Mouse (Mus musculus): ENCODE measurements around the gene Sox6. TPM values are rescaled to one million over a fixed set of nuclear protein-coding genes. Genes with fewer than 3 reads are reported as not detected.

Gene Sox6
- polyA plus RNA-seq, 1 experiment from 2014 or later, result 149 TPM

DNA sequence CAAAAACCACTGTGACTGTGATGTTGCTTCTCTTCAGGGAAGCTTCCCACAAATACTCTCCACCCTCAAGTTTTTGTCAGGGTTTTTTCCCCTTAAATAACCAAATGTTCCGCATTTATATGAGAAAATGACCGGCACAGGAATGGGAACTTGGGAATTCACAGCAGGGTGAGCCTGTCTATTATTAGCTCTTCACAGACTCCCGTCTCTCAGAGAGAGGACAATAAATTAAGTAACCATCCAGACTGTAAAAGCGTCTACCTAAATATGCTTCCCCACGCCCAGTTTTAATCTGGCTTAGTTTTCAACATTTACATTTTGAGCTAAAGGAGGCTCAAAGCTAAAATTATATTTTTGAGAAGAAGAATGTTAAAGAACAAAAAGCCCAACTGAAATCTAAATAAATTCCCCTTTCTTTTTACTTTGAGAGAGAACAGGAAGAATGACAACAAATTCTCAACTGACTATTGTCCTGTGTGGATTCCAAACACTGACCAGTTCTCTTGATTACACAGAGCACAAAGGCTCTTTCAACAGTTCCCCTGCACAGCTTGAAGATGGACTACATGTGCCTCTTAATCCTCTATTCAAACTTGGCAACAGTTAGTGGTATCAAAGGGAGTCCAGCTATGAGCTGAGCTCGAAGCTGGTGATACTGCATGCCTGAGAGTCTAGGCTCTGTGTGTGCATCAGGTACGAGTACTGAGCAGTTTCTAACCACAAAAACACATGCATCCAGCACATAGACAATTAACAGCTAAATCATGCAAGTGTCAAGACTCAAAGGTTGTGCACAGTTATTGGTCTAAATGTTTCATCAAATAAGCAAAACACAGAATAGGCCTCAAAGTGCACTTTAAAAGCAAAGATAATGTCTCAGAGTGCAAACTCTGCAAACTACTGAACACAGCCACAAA is 316.7 kb downstream of the Sox6 start:
- Histone ChIP-seq H3K27me3 (no peaks in the 10 kb centered on the region), H3K27ac (peak overlapping the region; percentile 71), H3K9ac (no peak overlapping the region), H3K4me2 (peak overlapping the region; percentile 29), H3K9me3 (replicated peaks) (no peaks in the 10 kb centered on the region), H3K4me1 (peaks cover 33% of the 10 kb centered on the region), H3K36me3 (ENCODE audit: poor library complexity, severe bottlenecking) (no peaks in the 10 kb centered on the region), H3K4me3 (no peak overlapping the region)
- peak; percentile 70; the same call in 1 of the 2 replicates for ATAC-seq
- WGBS, result 3% methylated on average over 7 of the region's 7 CpGs

DNA sequence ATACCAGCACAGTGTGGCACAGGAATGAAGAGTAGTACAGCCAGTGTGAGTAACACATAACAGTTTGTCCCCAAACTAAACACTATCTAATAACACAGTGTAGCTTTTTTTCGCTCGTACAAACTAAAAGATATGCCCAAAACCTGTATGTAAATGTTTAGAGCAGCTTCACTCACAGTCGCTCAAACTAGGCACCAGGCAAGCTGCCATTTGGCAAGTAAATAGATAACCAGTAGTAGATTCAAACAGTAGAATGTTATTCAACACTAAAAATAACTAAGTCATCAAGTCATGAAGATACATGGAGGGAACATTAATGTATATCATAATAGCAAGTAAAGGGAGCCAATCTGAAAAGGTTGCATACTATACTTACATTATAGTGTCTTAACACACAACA is 318.8 kb downstream of the Sox6 start:
- 95% methylated on average over 3 of the region's 3 CpGs for WGBS
- Histone ChIP-seq H3K4me1 (peaks cover 33% of the 10 kb centered on the region), H3K4me2 (no peak overlapping the region), H3K4me3 (no peak overlapping the region), H3K36me3 (ENCODE audit: poor library complexity, severe bottlenecking) (no peaks in the 10 kb centered on the region), H3K27ac (no peak overlapping the region), H3K9me3 (replicated peaks) (no peaks in the 10 kb centered on the region), H3K9ac (no peak overlapping the region), H3K27me3 (no peaks in the 10 kb centered on the region)
- no peak for ATAC-seq

DNA sequence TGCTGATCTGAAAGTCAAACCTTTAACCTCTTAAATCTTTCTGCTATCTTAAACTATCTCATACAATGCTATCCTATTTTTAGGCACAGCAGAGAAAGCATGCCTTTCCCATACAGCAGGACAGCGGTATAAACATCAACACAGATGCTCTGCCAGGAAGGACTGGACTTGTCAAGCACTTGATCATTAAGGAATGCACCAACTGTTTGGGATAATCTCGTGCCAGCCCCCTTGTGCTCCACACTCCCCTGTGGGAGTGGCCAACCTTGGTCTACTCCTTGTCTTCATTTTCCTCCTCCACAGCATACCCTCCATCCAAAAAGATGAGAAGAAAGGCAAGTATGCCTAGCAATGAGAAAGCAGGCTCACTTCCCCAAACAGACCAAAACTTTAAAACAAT is 332.5 kb downstream of the Sox6 start:
- Histone ChIP-seq H3K4me2 (no peak overlapping the region), H3K27me3 (no peaks in the 10 kb centered on the region), H3K9ac (no peak overlapping the region), H3K4me3 (no peak overlapping the region), H3K9me3 (replicated peaks) (no peaks in the 10 kb centered on the region), H3K27ac (no peak overlapping the region; the same call in 1 of the 2 replicates), H3K4me1 (peaks cover 36% of the 10 kb centered on the region), H3K36me3 (ENCODE audit: poor library complexity, severe bottlenecking) (no peaks in the 10 kb centered on the region)
- WGBS, result 17% methylated on average over 2 of the region's 2 CpGs
- ATAC-seq, result peak; percentile 41; the same call in 1 of the 2 replicates

DNA sequence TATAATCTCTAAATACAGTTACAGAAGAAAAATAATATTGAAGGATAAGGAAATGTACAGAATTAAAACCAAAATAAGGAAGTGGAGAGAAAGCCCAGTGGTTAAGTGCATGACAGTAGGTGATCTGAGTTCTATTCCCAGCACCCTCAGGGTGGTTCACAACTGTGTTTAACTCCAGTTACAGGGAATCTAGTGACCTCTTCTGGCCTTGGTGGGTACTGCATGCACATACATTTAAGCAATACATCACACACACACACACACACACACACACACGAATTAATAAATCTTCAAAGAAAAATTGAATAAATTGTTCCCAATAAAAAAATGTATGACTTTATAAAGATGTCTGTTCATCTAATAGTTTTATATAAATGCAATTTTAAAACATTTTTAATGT is 340.5 kb downstream of the Sox6 start:
- WGBS, result 89% methylated on average over 1 of the region's 1 CpGs
- Histone ChIP-seq H3K4me2 (no peak overlapping the region), H3K27me3 (no peaks in the 10 kb centered on the region), H3K9me3 (replicated peaks) (no peaks in the 10 kb centered on the region), H3K36me3 (ENCODE audit: poor library complexity, severe bottlenecking) (no peaks in the 10 kb centered on the region), H3K27ac (no peak overlapping the region), H3K4me3 (no peak overlapping the region), H3K4me1 (peaks cover 17% of the 10 kb centered on the region), H3K9ac (no peak overlapping the region)
- ATAC-seq, result no peak

DNA sequence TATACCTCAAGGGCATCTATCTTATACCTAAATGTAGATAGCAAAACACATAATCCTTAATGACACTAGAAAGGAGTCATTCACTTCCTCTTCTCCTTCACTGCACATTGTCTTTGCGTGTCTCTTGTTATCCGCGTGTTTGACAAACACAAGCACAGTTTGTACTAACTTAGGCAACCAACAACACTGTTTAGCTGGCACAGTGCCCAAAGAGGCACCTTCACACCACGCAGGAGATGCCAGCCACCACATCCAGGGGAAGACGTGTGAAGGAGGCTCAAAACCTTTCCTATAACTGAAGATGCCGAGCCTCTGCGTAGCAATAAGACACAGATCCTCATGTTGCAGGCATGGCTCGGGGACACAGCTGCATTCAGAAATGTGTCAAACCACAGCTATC is 345.4 kb downstream of the Sox6 start:
- Histone ChIP-seq H3K36me3 (ENCODE audit: poor library complexity, severe bottlenecking) (no peaks in the 10 kb centered on the region), H3K27ac (no peak overlapping the region; the same call in 1 of the 2 replicates), H3K4me1 (peaks cover 30% of the 10 kb centered on the region), H3K4me2 (no peak overlapping the region), H3K9ac (no peak overlapping the region), H3K4me3 (no peak overlapping the region), H3K9me3 (replicated peaks) (no peaks in the 10 kb centered on the region), H3K27me3 (no peaks in the 10 kb centered on the region)
- ATAC-seq, result no peak
- 60% methylated on average over 8 of the region's 8 CpGs for WGBS

DNA sequence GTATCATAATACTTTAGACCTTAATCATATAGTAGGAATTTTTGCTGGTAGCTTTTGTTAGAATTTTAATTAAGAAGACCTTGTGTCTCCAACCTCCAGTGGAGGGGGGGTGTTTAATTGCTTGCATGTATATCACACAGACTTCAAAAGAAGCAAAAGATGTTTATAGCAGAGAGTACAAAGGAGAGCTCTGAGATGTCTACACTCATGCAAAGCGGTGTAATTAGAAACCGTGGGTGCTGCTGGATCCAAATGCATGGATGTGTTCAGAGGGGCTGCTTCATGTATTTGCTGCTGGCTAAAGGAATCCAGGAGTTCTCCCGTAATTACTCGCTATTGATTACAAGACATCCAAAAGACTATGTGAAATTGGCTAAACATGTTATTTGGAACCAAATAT is 347.5 kb downstream of the Sox6 start:
- Histone ChIP-seq H3K27ac (no peak overlapping the region), H3K4me1 (peaks cover 47% of the 10 kb centered on the region), H3K9ac (no peak overlapping the region), H3K4me3 (no peak overlapping the region), H3K36me3 (ENCODE audit: poor library complexity, severe bottlenecking) (no peaks in the 10 kb centered on the region), H3K4me2 (no peak overlapping the region), H3K27me3 (no peaks in the 10 kb centered on the region), H3K9me3 (replicated peaks) (no peaks in the 10 kb centered on the region)
- WGBS, result 14% methylated on average over 4 of the region's 4 CpGs
- ATAC-seq, result no peak; the same call in 1 of the 2 replicates

DNA sequence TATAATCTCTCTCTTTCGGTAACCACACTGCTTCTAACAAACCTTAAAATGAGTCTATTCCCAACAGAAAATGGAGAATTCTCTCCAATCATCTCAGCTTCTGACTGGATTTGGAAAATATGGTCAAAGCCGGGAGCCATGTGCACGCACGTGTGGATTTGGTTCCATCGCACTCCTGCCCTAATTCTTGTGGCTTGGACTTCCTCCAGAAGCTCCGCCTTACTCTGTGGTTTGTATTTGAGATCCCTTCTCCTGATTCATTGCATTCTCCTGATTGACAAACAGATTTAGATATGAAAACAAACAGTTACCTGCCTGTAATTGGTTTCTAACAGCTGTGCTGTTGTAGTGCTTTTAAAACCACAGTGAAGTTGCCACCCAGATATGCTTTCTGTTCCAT is 351.9 kb downstream of the Sox6 start:
- Histone ChIP-seq H3K36me3 (ENCODE audit: poor library complexity, severe bottlenecking) (no peaks in the 10 kb centered on the region), H3K4me2 (no peak overlapping the region), H3K4me3 (no peak overlapping the region), H3K9me3 (replicated peaks) (no peaks in the 10 kb centered on the region), H3K27ac (no peak overlapping the region; the same call in 1 of the 2 replicates), H3K4me1 (peaks cover 33% of the 10 kb centered on the region), H3K27me3 (no peaks in the 10 kb centered on the region), H3K9ac (no peak overlapping the region)
- ATAC-seq, result no peak
- 76% methylated on average over 6 of the region's 6 CpGs for WGBS

DNA sequence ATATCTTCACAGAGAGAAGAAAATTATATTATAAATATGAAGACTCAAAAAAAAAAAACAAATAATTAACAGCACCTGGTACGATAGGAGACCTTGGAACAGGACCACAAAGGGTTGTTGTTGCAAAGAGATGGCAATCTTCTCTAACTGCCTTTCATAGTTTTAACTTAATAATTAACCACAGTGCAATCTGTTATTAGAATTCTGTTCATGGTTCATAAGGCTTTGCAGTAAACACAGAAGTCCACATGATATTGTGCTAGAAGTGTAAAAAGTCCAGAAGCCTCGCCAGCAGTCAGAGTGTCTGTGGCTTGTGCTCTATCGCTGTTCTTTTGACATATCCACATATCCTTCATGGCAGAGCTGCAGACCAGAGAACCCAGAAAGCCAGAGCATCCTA is 354.5 kb downstream of the Sox6 start:
- ATAC-seq, result no peak
- 92% methylated on average over 3 of the region's 3 CpGs for WGBS
- Histone ChIP-seq H3K4me1 (peaks cover 30% of the 10 kb centered on the region), H3K27me3 (no peaks in the 10 kb centered on the region), H3K36me3 (ENCODE audit: poor library complexity, severe bottlenecking) (no peaks in the 10 kb centered on the region), H3K9me3 (replicated peaks) (no peaks in the 10 kb centered on the region), H3K9ac (no peak overlapping the region), H3K4me2 (no peak overlapping the region), H3K4me3 (no peak overlapping the region), H3K27ac (no peak overlapping the region)

DNA sequence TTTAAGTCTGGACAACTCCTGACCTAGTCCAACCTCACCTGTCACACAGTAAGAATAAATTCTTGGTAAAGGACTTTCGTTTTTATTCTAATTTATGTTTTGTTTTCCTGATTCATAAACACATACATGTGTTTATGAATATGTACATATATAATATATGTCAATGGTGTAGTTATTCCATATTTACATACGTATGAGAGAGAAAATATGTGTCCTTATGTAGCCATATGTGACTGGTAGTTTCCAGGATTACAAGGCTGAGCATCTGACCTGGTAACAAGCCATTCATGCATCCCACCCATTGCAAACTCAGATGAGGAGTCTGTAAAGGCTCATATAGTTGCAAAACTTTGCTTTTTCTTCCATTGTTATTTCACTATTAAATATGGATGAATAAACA is 366.8 kb downstream of the Sox6 start:
- Histone ChIP-seq H3K27ac (no peak overlapping the region), H3K9ac (no peak overlapping the region), H3K9me3 (replicated peaks) (no peaks in the 10 kb centered on the region), H3K4me3 (no peak overlapping the region), H3K4me2 (no peak overlapping the region), H3K27me3 (no peaks in the 10 kb centered on the region), H3K4me1 (peaks cover 46% of the 10 kb centered on the region), H3K36me3 (ENCODE audit: poor library complexity, severe bottlenecking) (no peaks in the 10 kb centered on the region)
- ATAC-seq, result no peak; the same call in 1 of the 2 replicates
- WGBS, result 92% methylated on average over 2 of the region's 2 CpGs

DNA sequence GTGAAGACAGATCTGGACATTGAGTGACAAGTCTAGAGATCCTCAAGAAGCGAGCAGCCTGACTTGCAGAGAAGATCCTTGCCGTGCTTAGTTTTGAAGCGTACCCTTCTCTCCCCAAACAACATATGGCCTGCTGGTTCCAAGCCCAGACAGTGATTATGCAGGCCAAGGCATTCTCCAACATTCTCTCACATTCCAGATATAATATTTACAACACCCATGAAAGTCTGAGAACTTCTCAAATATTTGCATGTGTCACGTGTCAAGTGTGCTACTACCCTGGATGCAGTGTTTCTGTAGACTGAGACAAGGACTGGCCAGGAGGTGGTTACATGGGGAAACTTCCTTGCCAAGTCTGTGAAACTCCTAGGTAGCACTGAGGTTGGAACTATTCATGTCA is 367.3 kb downstream of the Sox6 start:
- Histone ChIP-seq H3K4me3 (no peak overlapping the region), H3K4me2 (no peak overlapping the region), H3K4me1 (peaks cover 48% of the 10 kb centered on the region), H3K27ac (no peak overlapping the region), H3K27me3 (no peaks in the 10 kb centered on the region), H3K9ac (no peak overlapping the region), H3K36me3 (ENCODE audit: poor library complexity, severe bottlenecking) (no peaks in the 10 kb centered on the region), H3K9me3 (replicated peaks) (no peaks in the 10 kb centered on the region)
- no peak for ATAC-seq
- 77% methylated on average over 4 of the region's 4 CpGs for WGBS

DNA sequence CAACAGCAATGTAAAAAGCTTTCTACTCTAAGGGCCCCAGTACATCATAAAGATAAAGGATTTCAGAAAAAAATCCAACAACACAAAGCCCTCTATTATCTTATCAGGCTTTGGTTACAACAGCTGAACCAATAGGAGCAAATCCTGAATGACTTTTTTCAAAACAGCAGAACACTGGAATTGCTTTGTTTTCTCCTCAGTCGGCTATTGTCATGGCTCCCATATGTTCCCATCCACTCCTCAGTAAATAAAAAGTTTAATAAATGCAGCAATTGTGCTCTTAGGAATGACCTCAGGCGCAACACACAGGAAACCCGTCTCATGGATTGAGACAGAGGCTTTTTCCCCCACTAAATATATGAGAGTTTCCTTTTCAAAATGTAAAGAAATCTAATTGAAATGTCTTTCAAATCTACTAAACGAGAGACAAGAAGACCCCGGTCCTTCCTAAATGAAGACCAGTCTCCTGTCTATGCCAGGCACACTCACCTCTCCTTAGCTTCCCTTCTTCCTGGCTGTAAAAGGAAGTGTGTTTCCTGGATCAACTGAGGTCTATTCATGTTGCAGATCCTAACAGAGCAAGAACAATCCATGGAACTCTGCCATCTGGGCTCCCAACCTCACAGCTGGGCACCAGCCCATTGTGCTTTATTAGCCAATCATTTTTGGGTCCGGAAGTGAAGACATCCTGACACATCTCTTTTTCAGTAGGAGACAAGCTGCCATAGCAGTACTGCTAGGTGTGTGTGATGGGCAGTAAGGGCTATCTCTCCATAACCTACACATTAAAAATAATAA is 369.2 kb downstream of the Sox6 start:
- Histone ChIP-seq H3K27ac (no peak overlapping the region), H3K9ac (no peak overlapping the region), H3K9me3 (replicated peaks) (no peaks in the 10 kb centered on the region), H3K4me3 (no peak overlapping the region), H3K36me3 (ENCODE audit: poor library complexity, severe bottlenecking) (no peaks in the 10 kb centered on the region), H3K4me2 (no peak overlapping the region), H3K27me3 (no peaks in the 10 kb centered on the region), H3K4me1 (peaks cover 56% of the 10 kb centered on the region)
- WGBS, result 30% methylated on average over 6 of the region's 6 CpGs
- no peak for ATAC-seq

DNA sequence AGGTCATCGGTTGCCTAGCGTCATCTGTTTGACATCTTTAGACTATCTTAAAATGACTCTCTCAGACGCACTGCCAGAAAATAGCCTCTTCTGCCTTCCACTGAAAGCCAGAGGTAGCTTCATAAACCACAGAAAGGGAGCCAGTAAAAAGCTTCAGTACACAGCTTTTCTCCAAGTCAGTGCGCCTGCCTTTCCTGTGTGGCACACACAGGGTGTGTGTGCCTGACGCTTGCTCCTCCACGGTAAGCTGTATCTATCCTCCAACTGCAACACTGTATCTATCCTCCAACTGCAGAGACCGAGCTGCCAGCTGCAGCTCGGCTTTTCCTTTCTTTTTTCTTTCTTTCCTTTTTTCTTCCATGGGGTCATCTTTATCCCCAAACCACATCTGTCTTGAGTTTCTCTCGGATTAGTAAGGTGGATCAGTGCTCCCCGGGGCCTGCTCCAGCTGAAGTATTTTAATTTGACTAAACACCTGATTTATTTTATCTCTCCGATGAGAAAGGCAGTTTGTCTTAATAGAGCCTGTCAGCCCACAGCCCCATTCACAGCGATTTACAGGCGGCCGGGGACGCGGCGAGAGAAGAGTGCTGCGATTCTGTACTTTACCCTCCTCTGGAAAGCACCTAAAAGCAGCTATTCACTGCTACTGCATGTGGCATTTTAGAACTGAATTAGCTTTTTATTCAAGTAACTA is 371.8 kb downstream of the Sox6 start:
- Histone ChIP-seq H3K4me1 (peaks cover 64% of the 10 kb centered on the region), H3K9ac (peak overlapping the region; percentile 45), H3K4me3 (peak overlapping the region; percentile 23), H3K4me2 (peak overlapping the region; percentile 56), H3K27me3 (no peaks in the 10 kb centered on the region), H3K9me3 (replicated peaks) (no peaks in the 10 kb centered on the region), H3K36me3 (ENCODE audit: poor library complexity, severe bottlenecking) (no peaks in the 10 kb centered on the region), H3K27ac (peak overlapping the region; percentile 78)
- 11% methylated on average over 18 of the region's 18 CpGs for WGBS
- ATAC-seq, result peak; percentile 53; the same call in 1 of the 2 replicates
